Mouse (Mus musculus): Measurements from ENCODE around the gene Kif26b. TPM values are rescaled to one million over a fixed set of nuclear protein-coding genes. Genes with fewer than 3 reads are reported as not detected.

Kif26b gene
- total RNA-seq, 2 experiments from 2014 or later: 2.4 to 3.2 TPM

DNA sequence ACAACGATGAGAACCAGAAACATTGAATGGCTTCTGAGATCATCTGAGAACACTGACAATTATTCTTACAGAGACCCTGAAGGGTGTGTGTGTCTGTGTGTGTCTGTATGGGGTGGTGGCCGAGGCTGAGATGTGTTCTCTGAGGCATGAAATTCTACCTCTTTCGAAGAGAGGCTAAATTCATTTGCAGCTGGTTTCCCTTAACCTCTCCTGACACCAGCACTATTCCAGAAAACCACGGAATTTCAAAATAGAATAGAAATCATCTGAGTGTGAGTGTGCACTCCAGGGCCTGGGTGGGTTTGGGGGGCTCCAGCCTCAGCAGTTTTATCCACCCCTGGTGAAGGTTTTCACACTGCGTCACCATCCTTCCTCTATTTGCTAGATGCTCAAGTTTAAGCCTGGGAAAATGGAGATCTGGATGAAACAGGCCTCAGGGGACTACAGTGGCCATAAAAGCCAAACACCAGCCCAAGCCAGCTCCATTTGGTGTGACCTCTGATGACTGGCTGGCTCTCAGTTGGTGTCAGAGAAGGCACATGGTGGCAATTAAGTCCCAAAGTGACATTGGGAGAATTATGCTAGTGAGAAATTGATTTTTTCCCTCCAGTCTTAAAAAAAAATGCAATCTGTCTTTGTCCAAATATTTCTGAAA, 56.6 kb downstream of the Kif26b start:
- no peak for DNase-seq (ENCODE audit: low spot score)

- DNase-seq (ENCODE audit: low spot score): no peak
These were observed 61.6 kb downstream of the Kif26b start for GRCm38 (mm10) chr1:178590229-178591171.

GRCm38 (mm10) chr1:178597113-178597512, 68.2 kb downstream of the Kif26b start:
- no peak for DNase-seq (ENCODE audit: low spot score)

DNA sequence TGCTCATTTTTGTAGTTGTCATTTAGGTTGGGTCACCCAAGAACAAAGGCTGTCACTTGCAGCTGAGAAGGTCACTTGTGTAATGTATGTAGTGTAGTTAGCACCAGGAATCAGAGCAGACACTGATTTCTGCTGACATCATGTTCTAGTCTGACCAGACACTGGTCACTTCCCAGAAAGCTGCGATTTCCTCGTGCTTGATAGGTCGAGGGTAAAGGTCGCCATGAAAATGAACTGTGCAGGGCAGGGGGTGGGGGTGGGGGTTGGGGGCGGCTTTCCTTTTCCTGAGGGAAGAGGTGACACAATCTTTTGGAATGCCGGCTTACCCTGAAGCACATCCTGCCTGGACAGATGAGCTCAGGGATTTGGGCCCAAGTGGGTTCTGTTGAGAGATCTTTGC, 68.8 kb downstream of the Kif26b start:
- DNase-seq (ENCODE audit: low spot score): no peak

GRCm38 (mm10) chr1:178600851-178601569, 72.1 kb downstream of the Kif26b start:
- no peak for DNase-seq (ENCODE audit: low spot score)

DNA sequence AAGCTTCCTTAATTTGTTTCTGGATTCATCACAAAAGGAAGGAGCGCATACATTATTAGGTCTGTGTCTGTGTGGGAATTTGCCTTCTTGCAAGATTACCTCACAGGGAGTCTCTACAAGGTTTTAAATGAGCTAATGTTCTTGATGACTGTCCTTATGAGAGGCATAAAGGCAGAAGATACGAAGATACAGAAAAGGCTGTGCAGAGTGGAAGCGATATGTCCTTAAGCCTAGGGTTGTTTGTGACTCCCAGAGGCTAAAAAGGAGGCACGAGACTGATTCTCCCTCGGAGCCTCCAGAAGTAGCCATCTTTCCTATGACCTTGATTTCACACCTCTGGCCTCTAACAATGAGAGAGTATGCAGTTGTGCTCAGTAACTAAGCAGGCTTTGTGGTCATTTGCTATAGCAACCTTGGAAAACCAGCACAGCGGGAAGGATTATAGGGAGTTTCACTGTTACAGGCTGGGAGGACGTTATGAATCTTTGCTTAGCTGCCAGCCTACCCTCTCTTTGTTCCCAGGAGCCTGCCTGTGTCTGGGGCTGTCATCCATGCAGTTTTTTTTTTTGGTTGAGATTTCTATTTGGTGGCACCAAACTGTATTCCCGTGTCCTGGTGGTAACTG, 80.3 kb downstream of the Kif26b start:
- no peak for DNase-seq (ENCODE audit: low spot score)

- DNase-seq (ENCODE audit: low spot score): no peak
These were observed 82.6 kb downstream of the Kif26b start for GRCm38 (mm10) chr1:178611512-178611911.

- no peak for DNase-seq (ENCODE audit: low spot score)
These were observed 92.4 kb downstream of the Kif26b start for GRCm38 (mm10) chr1:178621301-178621700.

- no peak for DNase-seq (ENCODE audit: low spot score)
These were observed 95.0 kb downstream of the Kif26b start for GRCm38 (mm10) chr1:178623889-178624288.

GRCm38 (mm10) chr1:178626961-178627381, 98.0 kb downstream of the Kif26b start:
- DNase-seq (ENCODE audit: low spot score): no peak

DNA sequence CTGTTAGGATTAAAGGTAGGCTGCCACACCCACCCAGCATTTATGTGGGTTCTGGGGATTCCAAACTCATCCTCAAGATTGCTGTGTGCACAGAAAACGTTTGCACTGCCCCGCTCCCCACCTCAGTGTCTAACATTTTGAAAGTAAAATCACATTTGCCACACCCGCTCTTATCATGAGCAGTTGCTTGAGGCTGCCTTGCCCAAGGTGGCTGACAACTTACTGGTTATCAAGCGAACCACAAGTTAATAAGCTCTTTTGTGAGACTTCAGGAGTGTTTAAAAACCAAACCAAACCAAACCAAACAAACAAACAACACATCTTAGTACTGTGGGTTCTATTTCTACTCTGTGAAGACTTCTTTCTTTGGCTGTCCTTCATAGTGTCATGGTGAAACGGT, 101.1 kb downstream of the Kif26b start:
- DNase-seq (ENCODE audit: low spot score): no peak

GRCm38 (mm10) chr1:178631863-178632262, 102.9 kb downstream of the Kif26b start:
- no peak for DNase-seq (ENCODE audit: low spot score)

GRCm38 (mm10) chr1:178634359-178635085, 105.6 kb downstream of the Kif26b start:
- no peak for DNase-seq (ENCODE audit: low spot score)

DNA sequence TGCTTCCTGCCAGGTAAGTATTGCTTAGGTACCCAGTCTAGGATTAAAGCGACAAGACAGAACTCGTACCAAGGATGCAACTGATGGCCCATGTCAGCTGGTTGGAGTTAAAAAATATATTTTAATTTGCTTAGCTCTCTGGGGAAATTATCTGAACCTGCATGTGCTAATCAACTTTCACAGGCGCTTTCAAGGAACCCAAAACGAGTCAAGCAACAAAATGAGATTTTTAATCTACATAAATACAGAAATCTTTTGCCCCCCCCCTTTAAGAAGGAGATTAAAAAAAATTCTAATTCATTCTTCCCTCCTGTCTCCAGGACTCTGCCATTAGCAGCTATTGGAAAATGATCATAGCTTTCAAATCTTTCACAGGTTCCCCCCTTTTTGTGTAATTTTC, 106.5 kb downstream of the Kif26b start:
- no peak for DNase-seq (ENCODE audit: low spot score)

GRCm38 (mm10) chr1:178637293-178637692, 108.4 kb downstream of the Kif26b start:
- no peak for DNase-seq (ENCODE audit: low spot score)

- DNase-seq (ENCODE audit: low spot score): no peak
These were observed 111.0 kb downstream of the Kif26b start for GRCm38 (mm10) chr1:178639951-178640350.

GRCm38 (mm10) chr1:178640719-178641455, 112.0 kb downstream of the Kif26b start:
- DNase-seq (ENCODE audit: low spot score): no peak

GRCm38 (mm10) chr1:178641788-178642187, 112.9 kb downstream of the Kif26b start:
- DNase-seq (ENCODE audit: low spot score): no peak

- DNase-seq (ENCODE audit: low spot score): no peak
These were observed 116.0 kb downstream of the Kif26b start for GRCm38 (mm10) chr1:178644954-178645353.

GRCm38 (mm10) chr1:178646589-178646988, 117.7 kb downstream of the Kif26b start:
- DNase-seq (ENCODE audit: low spot score): no peak
